Mouse (Mus musculus) gastrocnemius, postnatal 10 days (tissue): ENCODE results near the gene Grk1. TPM values are rescaled to one million over a fixed set of nuclear protein-coding genes. Genes with fewer than 3 reads are reported as not detected.

Experiments used
- DNase-seq: peaks from one replicate; pipeline ENCODE4 v3.0.0; 2021; ENCODE audit warnings: mixed read lengths
- total RNA-seq, 2 experiments: library from RNA; stranded (reverse); gene quantifications; 2 replicates each; pipeline ENCODE4 v1.2.3; 2021

Grk1 gene
- total RNA-seq, 2 experiments from 2014 or later, result 0.02 TPM

- no peak for DNase-seq
These were observed 25.5 kb downstream of the Grk1 start for GRCm38 (mm10) chr8:13430412-13430811.

DNA sequence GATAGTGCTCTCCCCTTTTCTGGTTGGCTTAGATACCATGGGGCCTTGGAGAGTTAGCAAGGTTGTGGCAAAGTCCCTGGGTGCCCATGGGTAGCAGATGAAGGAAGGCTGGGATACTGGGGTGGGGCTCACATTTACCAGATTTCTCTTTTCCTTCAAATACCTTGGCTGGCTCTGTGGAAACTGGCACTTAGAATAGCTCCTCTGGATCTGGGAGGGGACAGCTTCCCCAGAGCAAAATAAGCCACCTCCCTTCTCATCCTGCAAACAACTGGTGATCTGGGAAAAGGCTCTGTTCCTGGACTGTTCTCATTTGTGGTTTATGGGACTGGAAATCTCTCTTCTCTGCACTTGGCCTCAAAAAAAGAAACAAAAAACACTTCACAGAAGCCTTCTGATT lies 26.0 kb downstream of the Grk1 start:
- no peak for DNase-seq

GRCm38 (mm10) chr8:13433130-13433529 lies 28.2 kb downstream of the Grk1 start:
- no peak for DNase-seq

DNA sequence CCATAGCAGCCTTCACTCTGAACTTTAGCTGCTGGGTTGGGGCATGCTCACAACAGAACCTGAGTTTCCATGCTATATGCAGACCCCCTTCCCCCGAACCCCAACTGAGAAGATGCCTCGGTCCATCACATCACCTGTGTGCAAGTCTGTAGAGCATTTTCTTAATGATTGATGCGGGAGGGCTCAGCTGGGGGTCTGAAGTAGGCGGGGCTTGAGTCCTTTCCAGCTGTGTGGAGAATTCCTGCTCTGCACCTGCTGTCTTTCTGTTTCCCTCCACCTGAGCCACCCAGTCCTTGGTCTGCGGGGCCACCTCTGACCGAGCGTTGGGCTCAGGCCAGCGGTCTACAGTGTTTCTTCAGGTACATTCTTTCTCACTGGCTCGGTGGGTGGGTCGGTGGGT lies 30.0 kb downstream of the Grk1 start, which contains the start of gene Tmem255b:
Gene Tmem255b, plus strand, starts transcription at position 301 of the 400 bp plus-strand sequence.
- DNase-seq, result no peak

- no peak for DNase-seq
These were observed 31.2 kb downstream of the Grk1 start for GRCm38 (mm10) chr8:13436052-13436451.

DNA sequence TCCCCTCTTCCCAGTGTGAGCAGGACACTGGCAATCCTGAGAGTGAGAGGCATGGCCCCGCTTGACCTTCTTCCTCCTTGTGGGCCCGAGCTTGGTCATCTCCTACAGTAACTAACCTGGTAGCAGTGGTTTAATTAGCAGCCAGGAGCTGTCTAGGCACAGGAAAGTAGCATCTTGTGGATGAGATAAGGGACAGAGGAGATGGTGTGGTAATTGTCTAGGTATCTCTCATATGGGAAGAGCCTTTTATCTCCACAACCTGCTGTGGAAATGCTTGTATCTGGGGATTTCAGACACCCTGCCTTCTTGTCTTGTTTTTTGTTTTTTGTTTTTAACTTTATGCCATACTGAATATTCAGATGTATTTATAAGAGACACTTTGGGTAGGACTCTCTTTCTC lies 32.6 kb downstream of the Grk1 start:
- no peak for DNase-seq

- DNase-seq, result no peak
These were observed 37.3 kb downstream of the Grk1 start for GRCm38 (mm10) chr8:13442152-13442551.

- no peak for DNase-seq
These were observed 41.6 kb downstream of the Grk1 start for GRCm38 (mm10) chr8:13446456-13446855.

DNA sequence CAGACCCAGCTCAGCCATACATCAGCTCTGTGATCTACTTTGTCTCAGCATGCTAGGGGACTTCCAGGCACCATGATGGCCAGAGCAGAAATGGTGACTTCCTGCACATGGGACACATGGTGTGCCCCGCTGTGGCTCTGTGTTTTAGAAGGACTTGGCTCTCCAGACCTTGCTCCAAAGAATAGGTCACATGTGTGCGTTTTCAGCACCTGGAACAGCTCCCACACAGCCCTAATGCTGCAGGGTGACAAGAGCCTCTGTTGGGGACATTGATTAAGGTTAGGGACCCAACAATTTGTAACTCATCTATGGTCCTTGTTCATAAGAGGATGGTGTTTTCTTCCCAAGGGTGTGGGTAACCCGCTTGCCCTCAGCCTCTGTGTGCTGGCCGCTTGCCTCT lies 43.3 kb downstream of the Grk1 start:
- DNase-seq, result no peak

DNA sequence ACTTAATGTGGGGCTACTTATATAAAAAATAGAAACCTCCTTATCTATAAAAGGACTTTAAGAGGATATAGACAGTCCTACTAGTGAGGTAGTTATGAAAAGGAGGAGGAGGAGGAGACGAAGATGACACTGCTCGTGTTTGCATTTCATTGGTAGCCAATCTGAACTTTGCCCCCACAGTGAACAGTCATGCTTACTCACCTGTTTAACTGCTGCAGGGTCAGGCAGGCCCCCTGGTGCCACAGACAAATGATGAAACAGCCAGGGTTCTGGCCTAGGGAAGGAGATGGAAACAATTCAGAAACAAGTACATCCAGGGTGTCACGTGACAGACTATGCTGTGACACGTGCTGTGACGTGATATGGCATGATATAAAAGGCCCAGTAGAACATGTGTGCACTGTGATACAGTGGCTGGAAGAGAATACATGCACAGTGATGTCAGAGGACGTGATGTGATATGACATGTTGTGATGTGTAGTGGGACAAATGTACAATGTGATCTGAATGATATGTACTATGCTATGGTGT lies 46.9 kb downstream of the Grk1 start:
- DNase-seq, result no peak

DNA sequence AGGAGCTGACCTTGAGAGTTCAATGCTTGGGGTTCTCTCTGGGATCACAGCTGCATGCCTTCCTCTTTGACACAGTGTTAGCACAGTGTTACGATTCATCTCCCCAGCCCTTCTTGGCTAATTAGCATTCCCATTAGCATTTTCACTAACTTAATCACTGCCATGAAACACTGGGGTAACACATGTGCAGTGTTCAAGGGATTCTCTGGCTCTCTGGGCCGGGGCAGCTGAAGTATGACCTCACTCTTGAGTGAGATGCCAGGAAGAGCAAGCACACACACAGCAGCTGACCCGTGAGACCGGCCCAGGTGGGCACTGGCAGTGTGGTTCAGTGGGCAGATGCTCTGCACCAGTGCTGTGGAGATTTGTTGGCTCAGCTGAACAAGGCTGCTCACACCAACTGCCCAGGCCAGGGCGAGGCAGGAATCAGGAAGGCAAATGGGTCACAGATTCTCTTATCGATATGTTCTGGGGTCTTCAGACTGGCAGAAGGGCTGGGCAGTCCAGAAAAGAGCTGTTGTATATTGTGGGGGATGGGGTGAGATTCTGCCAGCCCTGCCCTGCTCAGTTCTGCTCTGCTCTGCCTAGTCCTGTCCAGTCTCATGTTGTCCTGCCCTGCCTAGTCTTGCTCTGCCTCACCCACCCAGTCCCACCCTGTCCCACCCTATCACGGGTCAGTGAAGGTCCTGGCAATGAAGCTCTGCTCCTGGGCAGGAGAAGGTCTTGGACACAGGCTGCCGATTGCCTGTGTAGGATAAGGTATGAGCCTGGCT lies 49.6 kb downstream of the Grk1 start:
- DNase-seq, result no peak

DNA sequence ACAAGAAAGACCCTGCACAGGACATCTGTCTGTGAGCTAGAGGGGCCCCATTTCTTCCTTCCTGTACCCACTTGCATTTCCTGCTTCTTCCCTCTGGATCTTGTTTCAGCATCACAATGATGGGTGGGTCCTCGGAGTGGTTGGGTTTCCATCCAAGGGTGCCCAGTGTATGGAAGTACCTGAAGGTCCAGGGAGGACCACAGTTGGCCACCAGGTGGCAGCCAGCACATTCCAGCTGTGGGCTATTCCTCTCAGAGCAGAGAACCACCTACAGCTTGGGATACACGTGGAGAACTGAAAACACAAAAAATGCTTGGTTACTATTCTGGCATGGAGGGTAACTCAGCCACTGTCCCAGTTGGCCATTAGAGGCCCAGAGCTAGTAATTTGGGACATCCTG lies 50.4 kb downstream of the Grk1 start:
- DNase-seq, result peak; percentile 56

DNA sequence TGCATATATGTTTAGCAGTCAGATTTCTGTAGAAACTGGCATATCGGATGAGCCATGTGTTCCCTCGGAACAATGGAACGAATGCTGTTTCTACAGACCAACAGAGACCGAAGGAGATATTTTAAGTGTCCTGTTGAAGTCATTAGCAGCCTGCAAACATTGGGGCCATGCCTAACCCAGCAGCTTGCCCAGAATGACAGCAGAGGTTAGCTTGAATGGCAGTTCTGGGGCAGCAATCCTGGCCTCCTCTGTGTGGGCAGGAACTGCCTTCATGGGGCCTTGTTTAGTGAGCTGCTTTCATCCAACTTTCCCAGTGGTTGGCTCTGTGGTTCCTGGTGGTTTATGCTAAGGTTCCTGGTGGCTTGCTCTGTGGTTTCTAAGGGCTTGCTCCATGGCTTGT lies 54.5 kb downstream of the Grk1 start:
- no peak for DNase-seq

DNA sequence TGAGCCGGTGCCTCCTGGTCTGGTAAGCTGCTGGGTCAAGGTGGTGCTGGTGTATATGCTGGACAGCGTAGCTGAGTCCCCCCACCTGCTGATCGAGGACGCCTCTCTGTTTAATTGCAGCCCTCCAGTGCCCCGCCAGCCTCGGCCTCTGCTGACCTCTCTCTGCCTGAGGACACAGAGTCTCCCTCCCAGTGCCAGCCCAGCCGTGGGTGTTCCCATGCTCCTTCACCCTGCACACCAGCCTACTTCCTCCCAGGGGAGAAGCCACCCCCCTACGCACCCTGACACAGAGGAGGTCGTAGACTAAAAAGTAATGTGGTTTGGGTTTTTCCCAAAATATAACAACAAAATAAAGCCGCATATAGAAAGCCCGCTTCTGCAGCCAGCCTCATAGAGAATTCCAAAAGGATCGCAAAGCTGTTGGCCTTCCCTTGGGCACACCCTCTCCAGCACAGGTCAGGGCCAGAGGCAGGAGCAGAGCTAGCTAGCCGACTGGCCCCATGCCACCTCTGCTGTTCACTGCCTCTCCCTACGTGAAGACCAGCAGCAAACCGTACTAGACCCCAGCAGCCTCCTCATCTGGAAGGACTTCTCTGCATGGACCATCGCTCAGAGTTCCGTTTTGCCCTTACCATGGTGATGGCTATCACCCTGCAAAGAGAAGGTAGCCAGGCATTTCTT lies 56.3 kb downstream of the Grk1 start:
- no peak for DNase-seq

DNA sequence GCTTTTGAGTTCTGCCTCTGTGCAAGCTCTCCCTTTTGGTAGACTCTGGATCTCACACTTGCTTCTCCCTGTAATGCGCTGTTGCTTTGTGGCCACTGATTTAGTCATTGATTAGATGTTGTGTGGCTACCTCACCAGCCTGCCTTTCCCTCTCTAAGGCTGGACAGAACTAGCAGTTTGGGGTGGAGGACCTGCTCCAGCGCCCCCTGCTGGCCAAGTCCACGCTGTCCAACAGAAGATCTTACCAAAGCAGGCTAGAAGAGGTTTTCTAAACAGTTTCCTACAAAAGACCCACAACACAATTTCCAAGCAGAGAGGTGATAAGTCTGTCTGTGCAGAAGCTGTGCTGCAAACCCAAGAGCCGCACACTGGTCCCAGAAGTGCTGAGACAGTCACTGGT lies 57.0 kb downstream of the Grk1 start:
- peak; percentile 81 for DNase-seq

DNA sequence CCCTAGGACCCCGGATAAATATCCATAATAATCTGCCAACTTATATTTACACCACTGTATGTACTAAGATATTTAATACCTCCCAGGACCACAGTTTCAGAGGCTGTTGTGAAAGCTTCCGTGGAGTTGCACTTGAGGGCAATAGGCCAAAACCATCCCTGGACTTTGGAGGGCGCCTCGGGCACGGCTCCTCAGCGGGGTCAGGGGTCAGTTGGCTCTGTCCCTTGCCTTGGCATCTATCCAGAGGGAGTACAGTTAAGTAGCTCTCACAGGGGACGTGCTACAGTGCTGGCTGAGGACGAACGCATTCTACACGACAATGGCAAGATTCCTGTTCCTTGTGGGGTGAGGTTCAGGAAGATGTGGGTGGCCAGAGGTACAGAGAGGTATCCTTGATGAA lies 57.5 kb downstream of the Grk1 start:
- no peak for DNase-seq

DNA sequence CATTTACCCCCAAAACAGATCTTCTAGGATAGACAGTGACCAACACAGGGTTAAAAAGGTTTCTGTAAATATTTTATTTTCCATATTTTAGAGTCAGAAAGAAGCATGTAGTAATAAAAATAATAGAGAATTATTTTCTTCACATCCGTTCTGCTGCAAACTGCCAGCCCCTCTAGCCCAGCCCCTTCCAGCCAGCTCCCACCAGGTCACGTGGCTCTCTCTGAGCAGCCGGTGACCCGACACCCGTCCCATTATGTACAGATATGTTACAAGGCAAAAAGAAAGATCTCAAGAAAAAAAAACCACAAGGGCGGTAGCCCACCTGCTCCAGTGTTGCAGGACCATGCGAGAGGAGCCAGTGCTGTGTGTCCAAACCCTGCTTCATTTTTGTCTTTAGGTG lies 60.4 kb downstream of the Grk1 start:
- DNase-seq, result no peak

GRCm38 (mm10) chr8:13466989-13467388 lies 62.1 kb downstream of the Grk1 start:
- DNase-seq, result no peak

DNA sequence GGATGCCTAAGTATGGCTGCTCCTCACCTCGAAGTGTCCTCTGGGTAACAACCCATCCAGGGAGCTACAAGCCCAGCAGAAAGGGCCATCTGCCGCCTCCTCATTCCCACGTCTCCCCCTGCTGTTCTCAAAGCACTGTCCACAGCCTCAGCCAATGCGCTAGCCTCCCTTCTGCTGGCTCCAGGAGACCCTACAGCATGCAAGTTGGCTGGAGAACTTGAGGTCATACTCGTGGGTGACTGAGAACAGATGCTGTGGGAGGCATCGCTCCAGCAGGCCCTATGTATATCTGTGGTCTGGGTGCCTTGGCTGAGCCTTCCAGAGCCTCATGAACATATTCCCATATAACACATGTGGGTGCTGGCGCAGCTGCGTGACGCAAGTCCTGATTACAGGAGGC lies 63.9 kb downstream of the Grk1 start:
- DNase-seq, result no peak

GRCm38 (mm10) chr8:13471484-13471883 lies 66.6 kb downstream of the Grk1 start:
- no peak for DNase-seq
